14 mouse cellular contexts compared by ENCODE assay signal in genomic region chr5:117932222-117932621, GRCm38 (mm10). TPM values are rescaled to one million over a fixed set of nuclear protein-coding genes. Genes with fewer than 3 reads are reported as not detected.
DNase-seq lines count a peak whose midpoint lies in the region; ATAC-seq and TF ChIP-seq lines count a peak whose summit lies in the region.
"Had no signal": no experiment of that assay in that cellular context is flagged by ENCODE, and none has a peak within 500 bp of the region (broad histone marks: within the 10 kb centered on the region; RNA-seq: fewer than 3 reads in every experiment).

No protein-coding gene starts in this region.

- H3K36me3 ChIP-seq in forebrain, embryonic 15.5 days, result no peaks in the 10 kb centered on the region
- H3K36me3 ChIP-seq in forebrain, embryonic 12.5 days (replicated peaks), result no peaks in the 10 kb centered on the region
- no peaks in the 10 kb centered on the region for H3K36me3 ChIP-seq in CH12.LX (replicated peaks in 1 of 2; ENCODE audit: control insufficient read depth in 1 of 2, insufficient read depth in 1 of 2, low read length in 1 of 2)
- no peaks in the 10 kb centered on the region for H3K36me3 ChIP-seq in forebrain, postnatal 0 days (ENCODE audit: insufficient read depth)
- H3K36me3 ChIP-seq: embryonic facial prominence, embryonic 10.5 days; embryonic facial prominence, embryonic 13.5 days; heart, embryonic 15.5 days had no signal

- H3K4me2 ChIP-seq in forebrain, embryonic 15.5 days (replicated peaks), result no peak overlapping the region
- no peak overlapping the region for H3K4me2 ChIP-seq in forebrain, embryonic 12.5 days
- H3K4me2 ChIP-seq in CH12.LX (ENCODE audit: insufficient read depth, low read depth, poor library complexity, severe bottlenecking), result peak overlapping the region; percentile 56; the same call in 1 of the 2 replicates
- no peak overlapping the region for H3K4me2 ChIP-seq in forebrain, postnatal 0 days (ENCODE audit: low read depth)
- H3K4me2 ChIP-seq: heart, embryonic 11.5 days; heart, embryonic 15.5 days; hindbrain, embryonic 14.5 days had no signal

- no peak for DNase-seq in CH12.LX (ENCODE audit: extremely low read depth)
- peak; percentile 52 for DNase-seq in brain, adult 2 months (ENCODE audit: low read depth, low spot score)
- DNase-seq in forebrain, postnatal 0 days, result peak; percentile 37
- DNase-seq in adrenal gland, postnatal 25 days, result no peak
- no peak for DNase-seq in layer of hippocampus, postnatal 25 days (ENCODE audit: extremely low spot score in 1 of 2, low spot score in 1 of 2)

- TF ChIP-seq POLR2A in CH12.LX (IDR thresholded peaks at IDR 0.05; ENCODE audit: low read depth, low read length), result no peak

- no peaks in the 10 kb centered on the region; the same call in 1 of the 2 replicates for H3K79me2 ChIP-seq in CH12.LX (replicated peaks; ENCODE audit: control insufficient read depth, extremely low read depth, insufficient read depth, poor library complexity, severe bottlenecking)

- TF ChIP-seq RAD21 in CH12.LX (IDR thresholded peaks at IDR 0.05; ENCODE audit: low read depth, low read length), result no peak

- H3K4me3 ChIP-seq in forebrain, embryonic 15.5 days, result no peak overlapping the region
- no peak overlapping the region for H3K4me3 ChIP-seq in forebrain, embryonic 12.5 days (replicated peaks)
- H3K4me3 ChIP-seq in CH12.LX (replicated peaks in 1 of 3; ENCODE audit: low read depth in 2 of 3, low read length in 2 of 3, poor library complexity in 1 of 3), result no peak overlapping the region
- H3K4me3 ChIP-seq in forebrain, postnatal 0 days (ENCODE audit: low read depth, low read length), result no peak overlapping the region
- H3K4me3 ChIP-seq: embryonic facial prominence, embryonic 13.5 days; erythroblast, embryonic 14.5 days; gastrocnemius, adult 2 months; heart, embryonic 15.5 days had no signal

- TF ChIP-seq CTCF in CH12.LX (conservative IDR thresholded peaks at IDR 0.05 in 1 of 2, IDR thresholded peaks at IDR 0.05 in 1 of 2; ENCODE audit: low read depth in 2 of 2, low read length in 2 of 2), result no peak
- no peak for TF ChIP-seq CTCF in forebrain, postnatal 0 days (IDR thresholded peaks at IDR 0.05; ENCODE audit: low read depth)

- ATAC-seq in forebrain, embryonic 15.5 days (replicated peaks), result peak; percentile 55; the same call in 1 of the 2 replicates
- no peak for ATAC-seq in forebrain, embryonic 12.5 days (ENCODE audit: low FRiP score)
- ATAC-seq in forebrain, postnatal 0 days, result peak; percentile 59; the same call in 1 of the 2 replicates

- TF ChIP-seq EP300 in CH12.LX (IDR thresholded peaks at IDR 0.05; ENCODE audit: low read length), result no peak

- H3K9me3 ChIP-seq in forebrain, embryonic 15.5 days, result no peaks in the 10 kb centered on the region
- no peaks in the 10 kb centered on the region for H3K9me3 ChIP-seq in forebrain, embryonic 12.5 days
- H3K9me3 ChIP-seq in CH12.LX (replicated peaks; ENCODE audit: low read length), result peaks cover 2% of the 10 kb centered on the region
- no peaks in the 10 kb centered on the region for H3K9me3 ChIP-seq in forebrain, postnatal 0 days (ENCODE audit: low read length)
- H3K9me3 ChIP-seq: embryonic facial prominence, embryonic 10.5 days; embryonic facial prominence, embryonic 13.5 days; heart, embryonic 15.5 days had no signal

- peaks cover 14% of the 10 kb centered on the region for H3K4me1 ChIP-seq in forebrain, embryonic 15.5 days
- no peaks in the 10 kb centered on the region for H3K4me1 ChIP-seq in forebrain, embryonic 12.5 days
- peaks cover 5 to 22% of the 10 kb centered on the region in 2 experiments for H3K4me1 ChIP-seq in CH12.LX (ENCODE audit: control insufficient read depth in 1 of 2, insufficient read depth in 2 of 2)
- H3K4me1 ChIP-seq in forebrain, postnatal 0 days (ENCODE audit: insufficient read depth), result no peaks in the 10 kb centered on the region
- H3K4me1 ChIP-seq: embryonic facial prominence, embryonic 10.5 days; embryonic facial prominence, embryonic 13.5 days; heart, embryonic 15.5 days had no signal

- in situ Hi-C loops in CH12.LX (cut with MboI; ENCODE audit: low pct_ligation_motif_present, low pct_unique_long_range_greater_than_20kb, low sequenced_read_pairs), result loop anchor here (5.0 kb wide), 2 partner anchors 95 to 315 kb away; no protein-coding TSS in a partner anchor

- 57% methylated on average over 2 of the region's 2 CpGs for WGBS in forebrain, embryonic 15.5 days
- WGBS in forebrain, embryonic 12.5 days, result 72% methylated on average over 2 of the region's 2 CpGs
- 45% methylated on average over 2 of the region's 2 CpGs for WGBS in forebrain, postnatal 0 days

- dilution Hi-C loops in CH12.LX (cut with MboI; ENCODE audit: extremely low pct_ligation_motif_present, extremely low pct_unique_long_range_greater_than_20kb, low sequenced_read_pairs), result no loop called here

- no peaks in the 10 kb centered on the region for H3K27me3 ChIP-seq in forebrain, embryonic 15.5 days
- H3K27me3 ChIP-seq in forebrain, embryonic 12.5 days, result peaks cover 12% of the 10 kb centered on the region
- no peaks in the 10 kb centered on the region for H3K27me3 ChIP-seq in CH12.LX (replicated peaks)
- no peaks in the 10 kb centered on the region for H3K27me3 ChIP-seq in forebrain, postnatal 0 days (ENCODE audit: insufficient read depth, low read length)

- peak overlapping the region; percentile 68 for H3K27ac ChIP-seq in forebrain, embryonic 15.5 days (replicated peaks)
- H3K27ac ChIP-seq in forebrain, embryonic 12.5 days, result no peak overlapping the region
- no peak overlapping the region for H3K27ac ChIP-seq in CH12.LX (ENCODE audit: insufficient read depth, low read depth)
- H3K27ac ChIP-seq in forebrain, postnatal 0 days (ENCODE audit: low read depth, low read length), result no peak overlapping the region
- H3K27ac ChIP-seq: embryonic facial prominence, embryonic 10.5 days; embryonic facial prominence, embryonic 13.5 days; gastrocnemius, adult 2 months; heart, embryonic 15.5 days; hindbrain, embryonic 14.5 days had no signal

- H3K9ac ChIP-seq in forebrain, embryonic 15.5 days (replicated peaks), result no peak overlapping the region
- no peak overlapping the region for H3K9ac ChIP-seq in forebrain, embryonic 12.5 days
- no peak overlapping the region for H3K9ac ChIP-seq in CH12.LX (ENCODE audit: insufficient read depth, low read depth)
- H3K9ac ChIP-seq in forebrain, postnatal 0 days, result no peak overlapping the region
- H3K9ac ChIP-seq: embryonic facial prominence, embryonic 13.5 days; heart, embryonic 15.5 days; hindbrain, embryonic 14.5 days had no signal

TF ChIP-seq in CH12.LX, 34 proteins besides CTCF, POLR2A, EP300 and RAD21:
- TF ChIP-seq CHD2 (IDR thresholded peaks at IDR 0.05; ENCODE audit: low read length), result no peak
- no peak for TF ChIP-seq POLR2AphosphoS2 (IDR thresholded peaks at IDR 0.05; ENCODE audit: low read depth, low read length)
- no peak for TF ChIP-seq ETS1 (conservative IDR thresholded peaks at IDR 0.05; ENCODE audit: low read depth, low read length)
- TF ChIP-seq NELFE (IDR thresholded peaks at IDR 0.05; ENCODE audit: low read depth, low read length), result no peak
- no peak for TF ChIP-seq JUND (conservative IDR thresholded peaks at IDR 0.05; ENCODE audit: low read depth, low read length)
- no peak for TF ChIP-seq GABPA (IDR thresholded peaks at IDR 0.05; ENCODE audit: insufficient replicate concordance, low read depth, low read length)
- no peak for TF ChIP-seq ZKSCAN1 (IDR thresholded peaks at IDR 0.05; ENCODE audit: borderline replicate concordance, low read depth, low read length)
- TF ChIP-seq SMC3 (IDR thresholded peaks at IDR 0.05; ENCODE audit: low read depth, low read length), result no peak
- no peak for TF ChIP-seq USF2 (conservative IDR thresholded peaks at IDR 0.05; ENCODE audit: low read depth, low read length)
- TF ChIP-seq TBP (conservative IDR thresholded peaks at IDR 0.05; ENCODE audit: low read depth, low read length), result no peak
- no peak for TF ChIP-seq MXI1 (IDR thresholded peaks at IDR 0.05; ENCODE audit: low read depth, low read length)
- TF ChIP-seq ZNF384 (IDR thresholded peaks at IDR 0.05; ENCODE audit: low read depth, low read length), result no peak
- TF ChIP-seq NRF1 (IDR thresholded peaks at IDR 0.05; ENCODE audit: low read depth, low read length), result no peak
- TF ChIP-seq BHLHE40 (IDR thresholded peaks at IDR 0.05; ENCODE audit: low read depth, low read length), result no peak
- no peak for TF ChIP-seq CHD1 (IDR thresholded peaks at IDR 0.05; ENCODE audit: low read depth, low read length)
- no peak for TF ChIP-seq RCOR1 (conservative IDR thresholded peaks at IDR 0.05; ENCODE audit: low read depth, low read length)
- TF ChIP-seq JUN (IDR thresholded peaks at IDR 0.05; ENCODE audit: insufficient read depth, low read depth, low read length), result no peak

RNA-seq across cellular contexts. Expression of gene Fbxo21, which starts 44.3 kb away (rescaled TPM):
- polyA plus RNA-seq in forebrain, embryonic 15.5 days (2015; fragmentation: Nextera tagmentation; extraction: Ambion mirVana), result 183 and 193 TPM in 2 replicates
- 149 and 165 TPM in 2 replicates for polyA plus RNA-seq in forebrain, embryonic 12.5 days (2016; fragmentation: Nextera tagmentation; extraction: Ambion mirVana)
- total RNA-seq in CH12.LX (2012; rRNA removed) (13.5 and 13.7 TPM in 2 replicates), CH12.LX (2014; rRNA removed) (9.9 and 10.7 TPM in 2 replicates)
- 19.3 and 24.1 TPM in 2 replicates for polyA plus RNA-seq in CH12.LX (2012; ENCODE audit: insufficient read length, low read depth)
- 176 and 197 TPM in 2 replicates for total RNA-seq in forebrain, postnatal 0 days (2014; rRNA removed)
- polyA plus RNA-seq in forebrain, postnatal 0 days (2015; fragmentation: Nextera tagmentation; extraction: Ambion mirVana), result 150 and 161 TPM in 2 replicates
- 50.1 and 70.4 TPM in 2 replicates for total RNA-seq in adrenal gland, postnatal 25 days (2021)
- total RNA-seq in layer of hippocampus, postnatal 25 days (2021), result 100 to 1,000 TPM; 128 to 150 TPM

Comparison
In these comparisons a context has a peak if more than half of its experiments do, and no peak if none do; other contexts are left out.
1. DNase-seq: peak in brain, adult 2 months (single experiment) and forebrain, postnatal 0 days (single experiment); none in CH12.LX (single experiment), adrenal gland, postnatal 25 days (single experiment) and layer of hippocampus, postnatal 25 days (0 of 2).